Mouse (Mus musculus) lung, postnatal 10 days (tissue): ENCODE measurements at regions not wholly inside any gene's neighbourhood (a gene's known extent, or its start where the extent isn't known, plus 50 kb on each side); places are given as distances from the start of the nearest gene placed in this dataset.

Experiments
- DNase-seq: peaks from one replicate; pipeline ENCODE4 v3.0.0; 2021

DNA sequence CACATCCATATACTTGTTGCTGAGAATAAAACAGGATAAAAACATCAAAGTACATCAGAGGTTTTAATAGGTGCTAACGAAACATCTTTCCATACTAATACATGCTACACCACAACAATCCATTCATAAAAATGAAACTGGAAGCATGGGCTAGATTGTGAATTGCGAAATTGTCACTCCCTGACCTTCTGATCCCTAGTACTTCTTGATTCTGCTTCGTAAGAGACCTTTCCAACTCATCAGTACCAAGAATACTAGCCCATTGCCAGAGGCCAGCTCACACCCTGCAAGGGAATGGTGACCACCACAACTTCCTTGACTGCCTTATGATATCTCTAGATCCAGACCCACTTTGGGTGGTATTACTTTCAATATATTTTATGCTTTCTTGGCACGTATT, 177.3 kb upstream of the Cdyl start:
- DNase-seq: no peak

DNA sequence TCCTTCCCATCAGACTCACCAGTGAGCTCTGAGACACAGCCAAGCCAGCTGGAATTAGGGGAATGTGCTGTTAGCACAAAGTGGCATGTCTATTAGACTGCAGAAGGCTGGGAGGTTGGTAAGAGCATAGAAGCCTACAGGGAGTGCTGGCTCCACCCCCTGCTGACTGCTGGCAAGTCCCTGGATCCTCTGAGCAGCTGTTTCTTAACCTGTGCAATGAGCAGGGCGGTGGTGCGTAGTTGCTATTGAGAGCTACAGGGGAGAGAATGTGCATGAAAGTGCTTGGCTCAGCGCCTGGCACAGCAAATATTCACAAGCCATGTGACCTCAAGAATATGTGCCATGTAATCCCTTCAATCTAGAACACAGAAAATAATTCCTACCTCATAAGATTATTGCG, 173.5 kb upstream of the Cdyl start:
- peak; percentile 71 for DNase-seq

DNA sequence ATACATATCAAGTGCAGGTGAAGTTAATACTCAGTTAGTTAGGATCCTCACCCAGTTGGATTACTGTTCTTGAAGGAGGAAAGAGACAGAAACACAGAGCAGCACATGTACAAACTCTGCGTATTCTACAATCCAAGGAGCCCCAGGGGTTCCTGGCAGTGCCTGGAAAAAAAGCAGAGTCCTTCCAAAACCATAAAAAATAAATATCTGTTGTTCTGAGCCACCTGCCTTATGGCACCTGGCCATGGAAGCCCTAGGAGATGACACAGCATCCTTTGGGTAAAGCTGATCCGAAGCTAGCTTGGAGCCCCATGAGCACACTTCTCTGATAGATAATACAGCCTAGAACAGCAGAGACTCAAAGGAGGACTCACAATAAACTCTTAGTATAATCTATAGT, 159.9 kb upstream of the Cdyl start:
- DNase-seq: no peak

DNA sequence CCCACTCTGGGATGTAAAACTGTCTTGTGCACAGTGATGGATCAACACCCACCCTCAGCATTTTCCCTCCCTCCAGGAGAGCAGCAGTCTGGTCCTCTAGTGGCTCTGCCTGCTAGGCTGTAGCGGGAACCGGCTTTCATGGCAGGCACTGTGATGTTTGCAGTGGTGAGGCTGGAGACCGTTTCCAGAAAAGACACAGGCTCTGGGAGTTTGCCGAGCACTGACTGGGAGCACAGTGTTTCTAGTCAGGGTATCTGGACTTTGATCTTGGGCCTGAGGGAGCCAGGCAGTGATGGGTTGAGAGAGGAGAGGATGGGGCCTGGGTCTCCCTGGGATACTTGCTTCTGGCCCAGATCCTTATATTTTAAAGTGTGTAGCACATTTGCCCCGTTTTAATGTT, 158.7 kb upstream of the Cdyl start:
- no peak for DNase-seq

DNA sequence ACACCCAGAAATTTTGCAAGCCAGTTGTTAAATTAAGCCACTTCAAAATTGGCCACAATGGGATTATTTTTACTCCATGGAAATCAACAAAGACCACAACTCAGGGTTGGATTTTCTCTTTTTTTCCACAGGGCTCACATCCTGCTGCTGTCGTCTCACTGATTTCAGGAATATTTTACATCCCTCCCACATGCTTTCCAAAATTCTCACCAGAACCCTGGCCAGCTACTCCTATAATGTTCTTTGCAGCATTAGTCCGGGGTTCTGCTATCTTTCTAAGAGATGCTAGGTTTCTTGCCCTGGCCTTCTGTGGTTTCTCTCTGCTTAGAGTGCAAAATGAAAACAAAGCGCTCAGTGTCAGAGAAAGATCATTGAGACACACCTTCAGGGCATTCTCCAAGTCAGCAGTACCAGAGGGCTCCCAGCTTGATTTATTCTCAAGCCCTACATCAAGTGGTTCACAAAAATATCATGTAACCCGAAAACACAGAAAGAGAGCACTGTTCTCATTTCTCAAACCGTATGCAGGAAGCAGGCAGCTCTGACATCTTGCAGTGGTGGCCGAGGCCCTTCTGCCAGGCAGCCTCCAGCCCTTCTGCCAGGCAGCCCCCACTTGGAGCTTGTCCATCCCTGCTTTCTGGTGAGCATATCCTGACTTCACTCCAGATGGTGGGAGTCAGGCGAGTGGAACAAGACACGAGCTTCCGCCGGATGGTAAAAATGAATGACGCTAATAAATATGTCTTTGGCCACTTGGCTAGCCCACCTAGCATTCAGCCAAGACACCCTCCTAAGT, 158.1 kb upstream of the Cdyl start:
- DNase-seq: peak; percentile 25

DNA sequence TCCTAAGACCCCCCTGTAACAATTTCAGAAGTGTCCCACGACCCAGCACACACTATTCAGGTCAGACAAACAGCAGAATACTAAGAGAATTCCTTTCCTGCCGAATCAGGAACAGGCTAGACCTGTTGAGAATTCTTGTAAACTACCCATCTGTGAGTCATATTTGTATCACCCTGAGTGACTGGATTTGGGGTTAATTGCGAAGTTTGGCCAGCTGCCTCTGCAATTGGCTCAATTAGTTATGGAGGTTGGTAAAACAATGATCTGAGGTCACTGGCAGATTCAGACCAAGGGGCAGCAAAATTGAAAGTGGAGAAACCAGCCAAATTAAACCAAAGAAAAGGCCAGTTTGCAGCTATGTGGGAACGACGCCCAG, 157.5 kb upstream of the Cdyl start:
- DNase-seq: no peak

DNA sequence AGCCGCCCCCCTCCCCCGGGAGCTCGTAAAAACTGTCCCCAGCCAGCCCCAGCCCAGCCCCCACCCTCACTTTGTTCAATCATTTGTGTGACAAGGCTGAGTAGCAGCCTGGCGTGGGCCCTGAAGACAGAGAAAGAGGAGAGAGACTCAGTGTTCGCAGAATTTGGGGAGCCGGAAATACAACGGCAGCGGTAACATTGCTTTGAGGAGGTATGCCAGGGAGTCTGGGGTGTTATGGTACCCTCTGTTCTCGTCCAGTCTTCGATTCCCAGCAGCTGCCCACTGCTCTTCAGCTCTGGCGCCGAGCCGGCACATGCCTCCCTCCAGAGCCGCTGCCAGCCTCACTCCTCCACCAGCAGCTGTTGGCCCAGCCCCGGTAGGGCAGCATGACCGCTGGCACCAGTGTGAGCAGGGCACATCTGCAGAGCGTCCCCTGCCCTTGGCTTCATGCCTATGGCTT, 156.2 kb upstream of the Cdyl start:
- DNase-seq: peak; percentile 23

DNA sequence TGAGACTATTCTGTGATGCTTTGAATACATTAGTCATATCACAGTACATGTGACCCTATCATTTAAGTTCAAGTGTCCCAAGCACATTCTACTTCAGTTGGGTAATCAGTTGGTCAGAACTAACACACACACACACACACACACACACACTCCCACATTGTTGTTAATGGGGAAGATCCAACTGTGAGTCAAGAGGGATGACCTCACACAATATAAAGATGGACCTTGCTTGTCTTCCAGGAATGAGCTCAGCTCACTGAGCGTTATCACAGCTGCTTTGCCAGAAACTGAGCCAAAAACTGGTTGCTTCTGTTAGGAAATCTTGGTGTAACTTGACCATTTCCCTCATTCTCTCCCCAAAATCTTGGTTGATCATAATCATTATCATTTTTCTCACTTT, 152.4 kb upstream of the Cdyl start:
- DNase-seq: peak; percentile 55

DNA sequence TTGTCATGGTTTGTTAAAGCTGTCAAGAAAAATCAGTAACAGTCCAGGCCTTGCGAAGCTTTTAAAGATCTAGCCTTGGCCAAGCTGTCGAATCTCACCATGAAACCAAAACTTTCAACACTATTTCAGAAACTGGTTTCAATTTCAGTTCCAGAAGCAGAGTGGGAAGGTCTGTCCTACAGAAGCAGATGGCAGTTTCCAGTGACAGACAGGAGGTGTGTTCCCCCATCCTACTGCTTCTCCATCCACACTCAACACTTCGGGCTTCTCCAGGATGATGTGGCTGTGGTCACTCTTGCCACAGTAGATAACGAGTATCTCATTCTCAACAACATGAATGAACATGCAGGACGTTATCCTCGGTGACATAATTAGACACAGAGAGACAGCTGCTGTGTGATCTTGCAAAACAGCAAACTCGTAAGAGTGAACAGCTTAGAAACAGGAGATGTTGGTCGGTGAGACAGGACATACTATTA, 147.6 kb upstream of the Cdyl start:
- no peak for DNase-seq

DNA sequence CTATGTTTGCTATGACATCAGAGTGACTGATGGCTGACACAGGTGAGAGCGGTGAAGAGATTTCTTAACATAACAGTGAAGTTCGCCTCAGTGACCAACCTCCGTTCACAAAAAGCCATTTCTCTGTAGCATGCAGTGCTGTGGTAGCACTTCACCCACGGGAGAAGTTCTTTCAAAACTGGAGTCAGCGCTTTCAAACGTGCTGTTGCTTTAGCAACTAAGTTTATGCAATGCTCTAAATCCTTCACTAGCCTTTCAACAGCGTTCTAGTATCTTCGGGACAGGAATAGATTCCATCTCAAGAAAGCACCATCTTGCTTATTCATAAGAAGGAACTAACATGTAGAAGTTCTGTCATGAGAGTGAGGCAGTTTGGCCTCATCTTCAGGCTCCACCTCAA, 146.5 kb upstream of the Cdyl start:
- no peak for DNase-seq

DNA sequence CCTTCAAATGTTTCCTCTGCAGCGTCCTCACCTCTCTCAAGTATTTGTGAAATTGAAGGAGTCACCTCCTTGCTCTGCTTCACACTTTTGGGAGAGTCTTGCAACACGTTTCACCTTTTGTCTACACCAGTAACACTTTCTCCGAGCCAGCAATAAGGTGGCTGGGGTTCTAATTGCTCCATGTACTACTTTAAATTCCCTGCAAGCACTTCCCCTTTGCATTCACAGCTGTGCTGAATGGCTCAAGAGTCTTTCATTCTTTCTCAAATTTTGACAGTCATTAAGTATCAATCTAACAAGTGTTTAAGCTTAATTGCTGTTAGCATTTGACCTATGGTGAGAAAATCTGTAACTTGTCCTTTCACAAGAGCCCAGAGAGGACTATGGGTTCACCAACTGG, 144.3 kb upstream of the Cdyl start:
- DNase-seq: no peak

DNA sequence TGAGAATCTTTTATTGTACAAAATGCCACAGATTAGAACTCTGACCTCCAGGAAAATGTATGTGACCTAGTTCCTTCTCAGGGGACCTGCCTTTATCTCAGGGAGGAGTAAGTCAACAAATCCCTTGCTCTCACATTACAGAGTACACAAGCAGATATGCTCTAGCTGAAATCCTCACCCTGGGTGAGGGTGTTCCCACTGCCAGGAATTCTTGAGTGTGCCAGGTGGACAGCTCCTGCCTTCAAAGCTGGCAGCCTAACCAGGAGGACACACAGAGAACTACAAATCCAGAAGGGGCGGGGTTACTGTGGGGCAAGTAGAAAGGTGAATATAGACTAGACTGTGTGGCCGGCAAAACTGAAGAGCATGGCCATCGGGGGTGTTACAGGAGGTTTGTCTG, 141.9 kb upstream of the Cdyl start:
- DNase-seq: no peak

DNA sequence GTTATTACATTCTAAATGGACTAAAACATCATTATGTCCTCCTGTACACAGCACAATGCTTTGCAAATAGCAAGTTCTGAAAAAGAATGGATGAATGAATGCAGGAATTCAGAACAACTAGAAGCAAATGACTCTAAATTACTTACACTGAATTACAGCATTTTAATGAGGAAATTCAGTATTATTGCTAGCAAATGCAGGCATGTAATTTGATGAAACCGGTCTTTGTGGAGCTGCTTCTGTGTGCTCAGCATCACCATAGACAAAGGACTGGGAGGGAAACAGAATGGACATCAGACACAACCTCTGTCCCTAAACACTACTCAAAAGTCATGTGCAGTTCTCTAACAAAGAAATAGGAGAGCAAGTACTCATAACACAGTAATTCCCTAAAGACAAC, 137.4 kb upstream of the Cdyl start:
- DNase-seq: no peak

DNA sequence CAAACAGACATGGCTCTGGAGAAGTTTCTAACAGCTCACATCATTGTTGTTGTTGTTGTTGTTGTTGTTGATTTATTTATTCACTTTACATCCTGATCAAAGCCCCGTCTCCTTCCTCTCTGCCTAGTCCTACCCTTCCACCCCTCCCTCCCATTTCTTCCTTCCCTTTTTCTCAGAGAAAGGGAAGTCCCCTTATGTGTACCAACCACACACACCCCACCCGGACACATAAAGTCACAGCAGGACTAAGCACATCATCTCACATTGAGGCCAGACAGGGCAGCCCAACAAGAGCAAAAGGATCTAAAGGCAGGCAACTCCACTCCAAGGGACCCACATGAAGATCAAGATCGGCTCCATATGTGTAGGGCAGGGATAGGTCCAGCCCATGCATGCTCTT, 130.1 kb upstream of the Cdyl start:
- no peak for DNase-seq

DNA sequence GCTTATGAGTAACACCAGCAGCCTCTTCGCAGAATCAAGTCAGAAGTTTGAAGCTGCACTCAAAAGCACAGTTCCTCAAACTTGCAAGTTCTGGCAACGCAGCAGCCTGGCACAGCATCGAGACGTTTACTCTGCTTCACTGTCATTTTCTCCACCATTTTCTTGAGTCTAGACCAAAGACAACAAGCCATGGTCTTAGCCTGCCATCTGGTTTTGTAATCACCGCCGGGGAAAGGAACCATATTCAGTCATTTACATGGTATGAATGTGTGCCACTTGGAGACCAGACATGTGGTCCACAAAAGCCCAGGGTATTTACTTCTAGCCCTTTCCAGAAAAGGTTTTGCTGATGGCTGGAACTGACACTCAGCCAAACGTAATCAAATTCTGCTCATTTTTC, 122.5 kb upstream of the Cdyl start:
- DNase-seq: no peak

DNA sequence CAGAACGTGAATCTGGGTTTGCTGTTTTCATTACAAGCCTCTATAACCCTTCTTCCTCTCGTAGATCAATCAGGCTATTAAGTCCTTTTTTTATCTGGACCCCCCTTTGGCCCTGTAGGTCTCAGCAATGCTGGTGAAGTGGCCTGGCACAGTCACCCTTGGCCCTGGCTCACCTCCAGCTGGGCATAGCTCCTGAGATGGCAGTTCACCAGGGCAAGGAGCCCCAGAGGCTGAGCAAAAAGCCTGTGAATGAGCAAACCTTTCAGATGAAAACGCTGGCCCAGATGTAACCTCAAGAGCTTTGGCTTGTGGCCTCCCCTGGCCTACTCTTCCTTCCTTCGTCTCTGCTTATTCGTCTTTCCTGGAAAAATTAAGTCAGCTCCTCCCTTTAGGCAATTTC, 121.7 kb upstream of the Cdyl start:
- DNase-seq: peak; percentile 6

DNA sequence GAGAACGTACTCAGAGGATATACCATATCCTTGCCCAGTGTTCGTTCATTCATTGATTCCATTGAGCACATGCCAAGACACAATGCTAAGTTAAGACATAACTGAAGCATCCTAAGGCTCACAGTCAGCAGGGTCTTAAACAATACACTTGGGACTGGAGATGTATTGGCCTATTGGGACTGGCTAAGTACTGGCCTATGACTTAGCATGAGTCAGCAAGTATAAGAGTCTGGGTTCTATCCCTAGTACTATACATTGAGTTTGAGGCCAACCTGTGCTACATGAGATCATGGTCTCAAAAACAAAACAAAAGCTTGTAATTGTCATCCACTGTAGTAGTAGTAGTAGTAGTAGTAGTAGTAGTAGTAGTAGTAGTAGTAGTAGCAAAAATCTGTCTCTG, 119.2 kb upstream of the Cdyl start:
- DNase-seq: no peak

DNA sequence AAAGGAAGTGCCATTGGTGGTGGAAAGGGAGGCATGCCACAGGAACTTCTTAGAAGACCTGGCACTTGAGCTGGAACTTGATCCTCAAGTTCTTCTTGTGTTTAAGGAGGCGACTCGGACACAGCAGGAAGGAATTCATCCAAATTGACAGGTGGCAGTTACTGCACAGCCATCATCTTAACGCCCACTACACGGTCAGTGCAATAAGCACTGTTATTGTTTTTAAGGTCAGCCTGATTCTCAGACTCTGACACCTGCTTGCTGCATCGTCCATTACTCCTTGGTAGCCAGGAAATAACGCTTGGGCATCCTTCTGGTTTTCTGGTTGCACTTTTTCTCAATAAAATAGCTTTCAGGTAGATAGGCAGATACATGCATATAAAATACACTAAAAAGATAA, 118.6 kb upstream of the Cdyl start:
- DNase-seq: no peak

DNA sequence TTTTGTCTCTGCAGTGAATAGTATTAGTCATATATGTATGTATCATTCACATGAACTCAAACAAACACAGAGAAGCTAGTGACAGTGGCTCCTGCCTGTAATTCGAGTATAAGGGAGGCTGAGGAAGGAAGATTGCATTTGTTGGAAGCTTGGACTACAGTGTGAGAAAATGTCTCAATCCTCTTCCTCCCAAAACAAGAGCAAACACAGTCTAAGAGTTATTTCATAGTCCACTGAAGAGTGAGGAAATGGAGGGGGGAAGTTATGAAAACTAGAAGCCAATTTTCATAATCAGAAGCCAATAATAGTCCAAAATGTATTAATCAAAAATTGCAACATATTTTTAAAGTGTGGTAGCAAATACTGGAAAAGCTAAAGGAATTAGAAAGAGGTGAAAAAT, 95.6 kb upstream of the Cdyl start:
- DNase-seq: no peak

DNA sequence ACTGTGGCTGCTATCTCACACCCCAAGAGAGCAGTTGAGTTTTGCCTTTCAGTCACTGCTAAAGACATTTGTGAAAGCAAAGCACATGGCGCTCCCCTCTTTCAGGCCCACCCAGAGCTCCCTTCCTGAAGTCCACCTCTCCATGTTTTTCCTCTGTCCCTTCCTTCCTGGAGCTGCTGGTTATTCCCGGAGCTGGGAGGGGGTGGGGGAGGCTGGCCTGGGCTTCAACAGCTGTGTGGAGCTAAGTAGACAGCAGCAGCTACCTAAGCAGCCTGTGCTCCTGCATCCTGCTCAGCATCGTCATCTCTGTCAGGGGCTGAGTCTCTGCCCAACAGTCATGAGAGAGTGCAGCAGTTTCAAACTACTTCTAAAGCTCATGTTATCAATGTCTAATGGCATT, 78.0 kb upstream of the Cdyl start:
- DNase-seq: peak; percentile 37

DNA sequence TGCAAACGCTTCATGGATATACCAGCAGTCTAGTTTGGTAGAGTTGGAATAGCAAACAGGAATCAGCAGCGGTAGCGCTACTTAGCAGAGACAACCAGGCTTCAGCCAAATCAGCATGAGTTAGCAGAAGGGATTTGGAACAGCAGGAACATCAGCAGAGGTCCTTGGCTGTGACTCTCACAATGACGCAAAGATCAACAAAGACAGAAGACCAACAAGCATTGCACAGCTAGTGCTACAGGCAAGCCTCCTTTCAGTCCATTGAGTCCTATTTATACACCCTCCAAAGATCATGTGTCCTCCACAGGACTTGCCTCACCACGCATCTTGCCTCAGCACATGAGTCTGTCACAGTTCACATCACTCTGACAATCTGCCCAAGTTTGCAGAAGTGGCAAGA, 61.6 kb upstream of the Cdyl start:
- DNase-seq: no peak

DNA sequence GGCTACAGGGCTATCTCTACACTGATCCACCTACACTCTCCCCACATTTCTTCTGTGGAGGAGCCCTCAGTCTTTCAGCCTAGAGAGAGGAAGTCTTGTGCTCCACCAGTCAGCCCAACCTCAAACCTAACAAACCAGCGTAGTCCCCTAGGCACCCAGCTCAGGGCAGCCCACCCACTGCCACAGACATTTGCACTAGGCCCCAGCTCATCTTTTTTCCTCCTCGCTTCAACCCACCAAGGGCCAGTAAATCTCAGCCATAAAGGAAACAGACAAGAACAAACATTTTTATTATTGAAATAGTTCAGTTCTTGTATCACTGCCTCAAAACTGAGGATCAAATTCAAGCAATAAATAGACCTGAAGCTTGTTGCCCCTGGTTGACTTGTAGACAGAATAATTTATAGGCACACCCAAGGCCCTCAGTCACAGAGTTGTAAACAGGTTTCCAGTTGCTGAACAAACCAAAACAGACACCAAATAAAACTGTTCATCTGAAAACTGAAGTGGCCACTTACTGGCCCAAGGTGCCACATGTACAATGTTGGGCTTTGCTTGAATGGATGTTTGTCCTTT, 58.0 kb upstream of the Cdyl start:
- no peak for DNase-seq

DNA sequence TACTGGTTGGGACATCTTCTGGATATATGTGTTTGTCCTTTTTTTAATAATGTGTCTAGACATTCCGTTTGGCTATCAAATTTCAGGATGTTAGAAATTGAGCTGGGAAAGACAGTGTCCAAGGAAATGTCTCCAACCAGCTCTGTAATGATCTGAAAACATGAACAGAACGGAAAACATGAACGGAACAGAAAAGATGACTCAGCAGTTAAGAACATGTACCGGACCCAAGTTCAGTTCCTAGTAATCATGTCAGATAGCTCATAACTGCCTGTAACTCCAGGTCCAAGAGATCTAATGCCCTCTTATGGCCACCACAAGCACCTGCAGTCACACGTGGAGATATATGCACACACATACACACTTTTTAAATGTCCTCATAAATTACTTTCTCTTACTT, 56.6 kb upstream of the Cdyl start:
- DNase-seq: no peak

DNA sequence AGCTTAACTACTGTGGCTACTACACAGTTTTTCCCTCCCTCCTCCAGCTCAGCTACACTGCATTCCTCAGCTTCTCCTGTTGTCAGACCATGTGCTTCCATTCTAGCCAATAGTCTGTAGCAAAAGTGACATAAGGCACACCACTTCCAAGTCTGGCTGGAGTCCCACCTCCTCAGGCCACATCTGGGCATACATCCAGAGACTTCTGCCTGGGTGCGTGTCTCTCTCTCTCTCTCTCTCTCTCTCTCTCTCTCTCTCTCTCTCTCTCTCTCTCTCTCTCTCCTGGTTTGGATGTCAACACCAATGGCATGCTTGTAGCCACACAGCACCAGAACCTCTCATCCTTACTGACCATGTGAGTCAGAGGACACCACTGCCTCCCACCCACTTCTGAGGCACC, 55.6 kb upstream of the Cdyl start:
- peak; percentile 83 for DNase-seq

DNA sequence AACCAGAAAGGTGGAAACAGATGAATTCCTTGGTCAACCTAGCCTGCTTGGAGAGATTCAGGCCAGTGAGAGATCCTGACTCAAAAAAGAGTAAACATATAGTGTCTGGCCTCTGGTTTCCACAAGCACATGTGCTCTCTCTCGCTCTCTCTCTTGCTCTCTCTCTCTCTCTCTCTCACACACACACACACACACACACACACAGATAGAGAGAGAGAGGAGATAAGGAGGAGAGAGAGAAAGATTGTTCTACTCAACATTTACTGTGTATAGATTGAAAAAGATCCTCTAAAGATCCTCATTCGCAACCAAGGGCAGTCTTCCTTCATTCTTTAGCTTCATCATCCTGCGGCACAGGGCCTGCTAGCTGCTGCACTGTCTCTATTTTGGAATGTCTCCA, 54.9 kb upstream of the Cdyl start:
- no peak for DNase-seq
